Mouse (Mus musculus): ENCODE measurements around the gene B130006D01Rik. TPM values are rescaled to one million over a fixed set of nuclear protein-coding genes. Genes with fewer than 3 reads are reported as not detected.

Gene B130006D01Rik
- total and polyA plus RNA-seq, 3 experiments = 0.06 to 0.30 (median 0.26) TPM

GRCm38 (mm10) chr11:95686031-95686430 is 37.4 kb upstream of the B130006D01Rik start:
- under 1% methylated on average over 4 of the region's 4 CpGs for WGBS
- TF ChIP-seq EP300 (IDR thresholded peaks at IDR 0.05; ENCODE audit: insufficient read depth, low read depth, low read length) (peak; percentile 94), POLR2A (IDR thresholded peaks at IDR 0.05; ENCODE audit: insufficient read depth, low read depth, low read length) (no peak), CTCF (IDR thresholded peaks at IDR 0.05) (peak; percentile 99)
- Histone ChIP-seq H3K9ac (ENCODE audit: low read depth, low read length) (no peak overlapping the region), H3K4me3 (no peak overlapping the region), H3K27ac (no peak overlapping the region), H3K36me3 (ENCODE audit: control insufficient read depth, insufficient read depth, low read length) (no peaks in the 10 kb centered on the region), H3K4me1 (ENCODE audit: control insufficient read depth, insufficient read depth, low read length) (peaks cover 16% of the 10 kb centered on the region), H3K79me2 (replicated peaks; ENCODE audit: control insufficient read depth, insufficient read depth, low read length) (no peaks in the 10 kb centered on the region), H3K27me3 (ENCODE audit: control insufficient read depth, insufficient read depth, low read length) (no peaks in the 10 kb centered on the region)
- DNase-seq = peak; percentile 74 to 79
- intact Hi-C loops (cut with DNase I) = loop anchor here (1.0 to 5.0 kb wide), 3 partner anchors 65 to 171 kb away; partner anchors contain the start of gene Phospho1

DNA sequence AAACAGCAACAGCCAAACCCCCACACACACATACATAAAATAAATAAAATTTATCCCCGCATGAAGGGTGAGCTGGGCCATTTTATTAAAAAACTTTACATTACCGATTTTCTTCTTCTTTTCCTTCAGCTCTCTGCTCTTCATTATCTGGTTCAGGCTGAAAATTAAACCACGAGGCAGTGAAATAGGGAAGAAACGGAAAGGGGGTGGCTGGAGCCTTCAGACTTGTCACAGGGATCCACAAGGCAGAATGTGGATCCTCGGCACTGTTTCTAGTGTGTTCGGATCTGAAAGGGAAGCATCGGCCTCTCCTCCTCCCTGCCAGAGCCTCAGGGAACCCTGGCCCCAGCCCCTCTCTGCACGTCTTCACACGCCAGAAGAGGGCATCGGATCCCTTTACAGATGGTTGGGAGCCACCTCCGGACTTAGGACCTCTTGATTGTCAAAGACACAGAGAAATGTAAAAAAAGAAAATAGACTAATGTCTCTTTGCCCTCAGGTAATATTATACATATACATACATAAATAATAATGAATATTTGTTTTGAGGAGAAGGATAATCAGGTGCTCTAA is 36.2 kb upstream of the B130006D01Rik start:
- no peak overlapping the region for H3K27ac ChIP-seq
- peaks cover 16% of the 10 kb centered on the region for H3K4me1 ChIP-seq (ENCODE audit: control insufficient read depth, insufficient read depth, low read length)
- no peaks in the 10 kb centered on the region for H3K36me3 ChIP-seq (ENCODE audit: control insufficient read depth, insufficient read depth, low read length)
- H3K27me3 ChIP-seq (ENCODE audit: control insufficient read depth, insufficient read depth, low read length) = no peaks in the 10 kb centered on the region
- no peaks in the 10 kb centered on the region for H3K79me2 ChIP-seq (replicated peaks; ENCODE audit: control insufficient read depth, insufficient read depth, low read length)
- peak in 1 of 2 experiments; percentile 19 for DNase-seq
- H3K9ac ChIP-seq (ENCODE audit: low read depth, low read length) = no peak overlapping the region
- intact Hi-C loops (cut with DNase I) = loop anchor here (5.0 kb wide), 2 partner anchors 135 to 170 kb away; partner anchors contain the start of gene Phospho1
- 52% methylated on average over 11 of the region's 11 CpGs for WGBS
- no peak overlapping the region for H3K4me3 ChIP-seq
- no peak for TF ChIP-seq POLR2A (IDR thresholded peaks at IDR 0.05; ENCODE audit: insufficient read depth, low read depth, low read length)
- peak; percentile 42 for TF ChIP-seq CTCF (IDR thresholded peaks at IDR 0.05)
- no peak for TF ChIP-seq EP300 (IDR thresholded peaks at IDR 0.05; ENCODE audit: insufficient read depth, low read depth, low read length)

- 16% methylated on average over 6 of the region's 6 CpGs for WGBS
- H3K4me1 ChIP-seq (ENCODE audit: control insufficient read depth, insufficient read depth, low read length) = peaks cover 16% of the 10 kb centered on the region
Observed at GRCm38 (mm10) chr11:95688515-95688914, 34.9 kb upstream of the B130006D01Rik start.

GRCm38 (mm10) chr11:95688981-95689380 is 34.4 kb upstream of the B130006D01Rik start:
- H3K9ac ChIP-seq (ENCODE audit: low read depth, low read length) = peak overlapping the region; percentile 23
- peaks cover 16% of the 10 kb centered on the region for H3K4me1 ChIP-seq (ENCODE audit: control insufficient read depth, insufficient read depth, low read length)
- peak overlapping the region; percentile 27 for H3K4me3 ChIP-seq
- H3K27ac ChIP-seq = peak overlapping the region; percentile 53
- no peaks in the 10 kb centered on the region for H3K27me3 ChIP-seq (ENCODE audit: control insufficient read depth, insufficient read depth, low read length)
- intact Hi-C loops (cut with DNase I) = loop anchor here (2.0 to 5.0 kb wide), 3 partner anchors 22 to 168 kb away; partner anchors contain the start of gene Phospho1
- DNase-seq = peak; percentile 47 to 58
- WGBS = 6% methylated on average over 7 of the region's 7 CpGs
- no peaks in the 10 kb centered on the region for H3K79me2 ChIP-seq (replicated peaks; ENCODE audit: control insufficient read depth, insufficient read depth, low read length)
- H3K36me3 ChIP-seq (ENCODE audit: control insufficient read depth, insufficient read depth, low read length) = no peaks in the 10 kb centered on the region
- TF ChIP-seq EP300 (IDR thresholded peaks at IDR 0.05; ENCODE audit: insufficient read depth, low read depth, low read length) (0 out of 2 replicates have a peak, but pooled peaks have one; percentile 21), CTCF (IDR thresholded peaks at IDR 0.05) (peak; percentile 17; the same call in 1 of the 2 replicates), POLR2A (IDR thresholded peaks at IDR 0.05; ENCODE audit: insufficient read depth, low read depth, low read length) (no peak)

More at GRCm38 (mm10) chr11:95688515-95688914, 34.9 kb upstream of the B130006D01Rik start:
- DNase-seq = peak; percentile 68 to 76
- intact Hi-C loops (cut with DNase I) = loop anchor here (2.0 to 5.0 kb wide), 3 partner anchors 22 to 169 kb away; partner anchors contain the start of gene Phospho1
- peak overlapping the region; percentile 27 for H3K4me3 ChIP-seq
- no peaks in the 10 kb centered on the region for H3K79me2 ChIP-seq (replicated peaks; ENCODE audit: control insufficient read depth, insufficient read depth, low read length)
- H3K27me3 ChIP-seq (ENCODE audit: control insufficient read depth, insufficient read depth, low read length) = no peaks in the 10 kb centered on the region
- no peaks in the 10 kb centered on the region for H3K36me3 ChIP-seq (ENCODE audit: control insufficient read depth, insufficient read depth, low read length)
- peak overlapping the region; percentile 23 for H3K9ac ChIP-seq (ENCODE audit: low read depth, low read length)
- TF ChIP-seq EP300 (IDR thresholded peaks at IDR 0.05; ENCODE audit: insufficient read depth, low read depth, low read length) (peak; percentile 76), POLR2A (IDR thresholded peaks at IDR 0.05; ENCODE audit: insufficient read depth, low read depth, low read length) (peak; percentile 56; the same call in 1 of the 2 replicates), CTCF (IDR thresholded peaks at IDR 0.05) (no peak)
- peak overlapping the region; percentile 53 for H3K27ac ChIP-seq

DNA sequence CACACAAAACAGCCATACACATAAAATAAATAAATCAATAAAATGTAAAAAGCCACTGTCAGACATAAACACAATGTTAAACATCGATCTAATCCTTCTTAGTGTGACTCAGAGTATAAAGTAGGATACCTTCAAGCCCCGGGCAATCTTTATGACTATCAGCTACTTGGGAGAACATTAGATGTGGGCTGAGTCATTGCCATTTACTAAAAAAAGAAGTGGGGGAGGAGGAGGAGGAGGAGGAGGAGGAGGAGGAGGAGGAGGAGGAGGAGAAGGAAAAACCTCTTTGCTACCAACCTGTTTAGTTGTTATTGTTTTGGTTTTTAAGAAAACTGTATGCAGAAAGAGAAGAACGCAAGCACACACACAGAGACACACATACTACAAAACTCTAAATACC is 33.8 kb upstream of the B130006D01Rik start:
- H3K4me3 ChIP-seq = no peak overlapping the region
- H3K27me3 ChIP-seq (ENCODE audit: control insufficient read depth, insufficient read depth, low read length) = no peaks in the 10 kb centered on the region
- no peak overlapping the region for H3K9ac ChIP-seq (ENCODE audit: low read depth, low read length)
- intact Hi-C loops (cut with DNase I) = loop anchor here (2.0 to 5.0 kb wide), 3 partner anchors 21 to 168 kb away; partner anchors contain the start of gene Phospho1
- H3K4me1 ChIP-seq (ENCODE audit: control insufficient read depth, insufficient read depth, low read length) = peaks cover 16% of the 10 kb centered on the region
- peak overlapping the region; percentile 53 for H3K27ac ChIP-seq
- WGBS = 57% methylated on average over 3 of the region's 3 CpGs
- H3K79me2 ChIP-seq (replicated peaks; ENCODE audit: control insufficient read depth, insufficient read depth, low read length) = no peaks in the 10 kb centered on the region
- no peak for DNase-seq
- H3K36me3 ChIP-seq (ENCODE audit: control insufficient read depth, insufficient read depth, low read length) = no peaks in the 10 kb centered on the region
- no peak for TF ChIP-seq CTCF (IDR thresholded peaks at IDR 0.05)
- TF ChIP-seq EP300 (IDR thresholded peaks at IDR 0.05; ENCODE audit: insufficient read depth, low read depth, low read length) = no peak
- TF ChIP-seq POLR2A (IDR thresholded peaks at IDR 0.05; ENCODE audit: insufficient read depth, low read depth, low read length) = no peak

DNA sequence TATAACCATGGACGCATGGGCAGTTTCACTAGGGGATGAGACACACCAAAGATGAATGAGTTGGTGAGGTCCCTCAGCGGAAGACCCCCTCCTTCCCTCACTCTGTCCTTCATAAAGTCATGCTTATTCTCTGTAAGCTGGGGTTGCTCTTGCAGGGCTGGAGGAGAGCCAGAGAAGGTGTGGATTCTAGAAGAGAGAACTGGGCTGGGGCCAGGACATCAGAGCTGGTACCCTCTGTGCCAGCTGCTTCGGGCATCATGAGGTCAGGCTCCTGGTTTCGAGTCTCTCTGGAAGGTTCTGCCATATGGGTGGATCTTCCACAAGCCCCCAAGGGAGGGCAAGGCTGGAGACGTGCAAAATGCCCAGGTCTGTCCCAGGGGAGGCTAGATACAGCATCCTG is 24.8 kb upstream of the B130006D01Rik start:
- Histone ChIP-seq H3K4me1 (ENCODE audit: control insufficient read depth, insufficient read depth, low read length) (no peaks in the 10 kb centered on the region), H3K27ac (no peak overlapping the region), H3K36me3 (ENCODE audit: control insufficient read depth, insufficient read depth, low read length) (no peaks in the 10 kb centered on the region), H3K27me3 (ENCODE audit: control insufficient read depth, insufficient read depth, low read length) (no peaks in the 10 kb centered on the region), H3K79me2 (replicated peaks; ENCODE audit: control insufficient read depth, insufficient read depth, low read length) (no peaks in the 10 kb centered on the region), H3K9ac (ENCODE audit: low read depth, low read length) (no peak overlapping the region), H3K4me3 (no peak overlapping the region)
- TF ChIP-seq POLR2A (IDR thresholded peaks at IDR 0.05; ENCODE audit: insufficient read depth, low read depth, low read length) (no peak), CTCF (IDR thresholded peaks at IDR 0.05) (no peak), EP300 (IDR thresholded peaks at IDR 0.05; ENCODE audit: insufficient read depth, low read depth, low read length) (no peak)
- WGBS = 67% methylated on average over 5 of the region's 5 CpGs
- intact Hi-C loops (cut with DNase I) = no loop called here
- DNase-seq = no peak
